Mouse (Mus musculus) testis, adult 2 months (tissue): ENCODE results near the gene Ccdc170.

Experiments used
- CTCF ChIP-seq: fragments of 200-500 bp; IDR thresholded peaks from 2 replicates; pipeline ENCODE4 v1.5.1; 2012; ENCODE audit warnings: low read depth, mild to moderate bottlenecking, inconsistent platforms, low read length, moderate library complexity; ENCODE audit not compliant: control insufficient read depth, insufficient read depth, insufficient replicate concordance
- POLR2A ChIP-seq: fragments of 200-500 bp; IDR thresholded peaks from 2 replicates; pipeline ENCODE4 v1.6.1; 2012; ENCODE audit warnings: low read depth, mild to moderate bottlenecking, inconsistent platforms, low read length, moderate library complexity; ENCODE audit not compliant: control insufficient read depth

GRCm38 (mm10) chr10:4460201-4460600 lies 22.1 kb upstream of the Ccdc170 start:
- TF ChIP-seq CTCF = no peak
- TF ChIP-seq POLR2A = no peak
